Comparison of ENCODE assay signal across 10 mouse cellular contexts in the genomic region with DNA sequence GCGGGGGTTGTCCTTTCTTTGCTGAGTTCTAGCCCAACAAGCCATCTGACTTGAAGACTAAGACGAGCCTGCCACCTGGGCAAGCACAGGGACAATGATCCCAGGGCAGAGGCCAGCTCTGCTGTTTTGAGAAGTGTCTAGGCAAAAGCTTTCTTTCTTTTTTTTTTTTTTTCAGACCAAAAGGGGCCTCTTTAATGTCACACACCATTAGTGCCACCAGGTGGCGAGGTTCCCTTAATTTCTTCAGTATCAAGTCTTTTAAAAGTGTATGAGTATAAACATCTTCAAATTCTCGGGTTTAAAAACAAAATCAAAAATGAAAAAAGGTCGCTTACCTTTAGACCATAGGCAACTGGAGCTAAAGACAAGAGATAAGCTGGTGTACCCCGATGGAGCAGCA. TPM values are rescaled to one million over a fixed set of nuclear protein-coding genes. Genes with fewer than 3 reads are reported as not detected.
DNase-seq lines count a peak whose midpoint lies in the region; ATAC-seq and TF ChIP-seq lines count a peak whose summit lies in the region.
"Had no signal": no experiment of that assay in that cellular context is flagged by ENCODE, and none has a peak within 500 bp of the region (broad histone marks: within the 10 kb centered on the region; RNA-seq: fewer than 3 reads in every experiment).

No protein-coding gene starts in this region.

- H3K36me3 ChIP-seq in liver, adult 2 months (ENCODE audit: control insufficient read depth, insufficient read depth, low read length), result no peaks in the 10 kb centered on the region
- no peaks in the 10 kb centered on the region for H3K36me3 ChIP-seq in liver, embryonic 11.5 days (ENCODE audit: control insufficient read depth, insufficient read depth, low read length)
- H3K36me3 ChIP-seq in liver, embryonic 14.5 days (replicated peaks; ENCODE audit: control insufficient read depth, insufficient read depth, low read depth), result no peaks in the 10 kb centered on the region
- H3K36me3 ChIP-seq: midbrain, embryonic 12.5 days had no signal

- H3K4me3 ChIP-seq in liver, adult 2 months (ENCODE audit: insufficient read depth, low read depth, low read length), result no peak overlapping the region
- no peak overlapping the region for H3K4me3 ChIP-seq in liver, embryonic 11.5 days (ENCODE audit: low read depth, low read length)
- H3K4me3 ChIP-seq in liver, embryonic 14.5 days (ENCODE audit: insufficient read depth in 1 of 2, low read depth in 2 of 2, low read length in 2 of 2), result no peak overlapping the region
- H3K4me3 ChIP-seq: midbrain, embryonic 12.5 days had no signal

- ATAC-seq in liver, embryonic 11.5 days (replicated peaks; ENCODE audit: low FRiP score), result no peak
- peak; percentile 85 for ATAC-seq in activated CD4-positive, CD25-positive, alpha-beta regulatory T cell, adult 4 months
- ATAC-seq in granulocyte monocyte progenitor cell, adult 5-6 weeks (replicated peaks; ENCODE audit: poor library complexity, severe bottlenecking), result peak; percentile 44; the same call in 1 of the 2 replicates
- no peak for ATAC-seq in liver, embryonic 14.5 days (ENCODE audit: insufficient read depth)

- 26% methylated on average over 6 of the region's 6 CpGs for whole genome bisulfite sequencing in liver, adult 2 months
- WGBS in liver, embryonic 11.5 days, result 23% methylated on average over 6 of the region's 6 CpGs
- 16% methylated on average over 6 of the region's 6 CpGs for WGBS in liver, embryonic 14.5 days (ENCODE audit: insufficient replicate concordance)

- TF ChIP-seq CTCF in liver, adult 2 months (IDR thresholded peaks at IDR 0.05; ENCODE audit: low read depth, low read length), result peak; percentile 16; the same call in 1 of the 2 replicates
- peak; percentile 20; the same call in 1 of the 2 replicates for TF ChIP-seq CTCF in liver, embryonic 14.5 days (IDR thresholded peaks at IDR 0.05; ENCODE audit: low read depth)

- H3K27me3 ChIP-seq in liver, adult 2 months (ENCODE audit: control insufficient read depth, insufficient read depth, low read length), result no peaks in the 10 kb centered on the region
- H3K27me3 ChIP-seq in liver, embryonic 11.5 days (replicated peaks; ENCODE audit: control insufficient read depth, insufficient read depth, low read length), result no peaks in the 10 kb centered on the region
- no peaks in the 10 kb centered on the region for H3K27me3 ChIP-seq in liver, embryonic 14.5 days (ENCODE audit: control insufficient read depth, insufficient read depth, low read length)
- H3K27me3 ChIP-seq: midbrain, embryonic 12.5 days had no signal

- DNase-seq in cerebellum, postnatal 10 days, result peak; percentile 66 to 68
- DNase-seq in cerebellum, adult 11-12 months, result no peak
- DNase-seq in liver, adult 2 months (ENCODE audit: extremely low read depth, low read depth, low spot score), result peak; percentile 54
- DNase-seq in liver, embryonic 11.5 days (ENCODE audit: low spot score), result no peak
- no peak for DNase-seq in liver, embryonic 14.5 days (ENCODE audit: low read depth in 3 of 3, low spot score in 3 of 3)
- peak; percentile 40 to 44 for DNase-seq in thymus, postnatal 36 days

- H3K4me2 ChIP-seq in liver, embryonic 11.5 days, result no peak overlapping the region
- no peak overlapping the region for H3K4me2 ChIP-seq in liver, embryonic 14.5 days (ENCODE audit: low read depth)
- H3K4me2 ChIP-seq: midbrain, embryonic 12.5 days had no signal

- no peak for TF ChIP-seq POLR2A in liver, adult 2 months (IDR thresholded peaks at IDR 0.05; ENCODE audit: extremely low read depth, insufficient read depth, low read length)

- H3K4me1 ChIP-seq in liver, adult 2 months (ENCODE audit: control insufficient read depth, insufficient read depth, low read length), result no peaks in the 10 kb centered on the region; the same call in 1 of the 2 replicates
- no peaks in the 10 kb centered on the region for H3K4me1 ChIP-seq in liver, embryonic 11.5 days (replicated peaks; ENCODE audit: control insufficient read depth, insufficient read depth, low read length)
- no peaks in the 10 kb centered on the region for H3K4me1 ChIP-seq in liver, embryonic 14.5 days (replicated peaks; ENCODE audit: control insufficient read depth in 2 of 2, insufficient read depth in 2 of 2, low read length in 1 of 2)
- H3K4me1 ChIP-seq: midbrain, embryonic 12.5 days had no signal

- no peaks in the 10 kb centered on the region for H3K9me3 ChIP-seq in liver, embryonic 11.5 days (ENCODE audit: control insufficient read depth, low read length)
- H3K9me3 ChIP-seq in liver, embryonic 14.5 days (ENCODE audit: control insufficient read depth, low read length), result no peaks in the 10 kb centered on the region

- no peak overlapping the region for H3K27ac ChIP-seq in liver, adult 2 months (replicated peaks; ENCODE audit: insufficient read depth, low read depth, low read length)
- H3K27ac ChIP-seq in liver, embryonic 11.5 days (ENCODE audit: low read depth, low read length), result no peak overlapping the region
- no peak overlapping the region for H3K27ac ChIP-seq in liver, embryonic 14.5 days
- H3K27ac ChIP-seq: midbrain, embryonic 12.5 days had no signal

- no peak for TF ChIP-seq EP300 in liver, embryonic 14.5 days (IDR thresholded peaks at IDR 0.05; ENCODE audit: low read depth)

- no peak overlapping the region for H3K9ac ChIP-seq in liver, adult 2 months (ENCODE audit: low read depth, low read length)
- no peak overlapping the region for H3K9ac ChIP-seq in liver, embryonic 11.5 days (ENCODE audit: low read depth, low read length)
- H3K9ac ChIP-seq in liver, embryonic 14.5 days (replicated peaks), result no peak overlapping the region
- H3K9ac ChIP-seq: midbrain, embryonic 12.5 days had no signal

- no peaks in the 10 kb centered on the region for H3K79me2 ChIP-seq in liver, adult 2 months (ENCODE audit: control insufficient read depth, insufficient read depth, low read length)

RNA-seq across cellular contexts. Expression of a gene that starts 21.6 kb away (rescaled TPM):
- 3.9 and 5.0 TPM in 2 replicates for total RNA-seq in liver, adult 2 months (2014; rRNA removed)
- polyA plus RNA-seq in liver, adult 2 months (2012; rRNA removed), result 1.1 and 2.2 TPM in 2 replicates
- polyA plus RNA-seq in liver, embryonic 11.5 days (2014; fragmentation: Nextera tagmentation; extraction: Ambion mirVana), result 0.03 and 0.05 TPM in 2 replicates
- 10 to 100 TPM; 18.8 to 23.6 TPM for polyA plus RNA-seq in activated CD4-positive, CD25-positive, alpha-beta regulatory T cell, adult 4 months (2017; shearing (Covaris generic))
- 5.0 and 6.3 TPM in 2 replicates for total RNA-seq in granulocyte monocyte progenitor cell, adult 5-6 weeks (2014; fragmentation: Nextera tagmentation)
- 4.3 and 8.8 TPM in 2 replicates for total RNA-seq in granulocyte monocyte progenitor cell, adult 5-6 weeks (2017)
- 0.04 and 0.09 TPM in 2 replicates for polyA plus RNA-seq in liver, embryonic 14.5 days (2012; rRNA removed)
- 0.04 and 0.11 TPM in 2 replicates for polyA plus RNA-seq in liver, embryonic 14.5 days (2014; fragmentation: Nextera tagmentation; extraction: Ambion mirVana)
- polyA plus RNA-seq: midbrain, embryonic 12.5 days had no signal

RNA-seq across cellular contexts. Expression of a gene that starts 32.7 kb away (rescaled TPM):
- not detected in 2 replicates for total RNA-seq in liver, adult 2 months (2014; rRNA removed)
- polyA plus RNA-seq in liver, adult 2 months (2012; rRNA removed), result not detected in 2 replicates
- not detected in 2 replicates for polyA plus RNA-seq in liver, embryonic 11.5 days (2014; fragmentation: Nextera tagmentation; extraction: Ambion mirVana)
- not detected for polyA plus RNA-seq in activated CD4-positive, CD25-positive, alpha-beta regulatory T cell, adult 4 months (2017; shearing (Covaris generic))
- not detected in 2 replicates for total RNA-seq in granulocyte monocyte progenitor cell, adult 5-6 weeks (2014; fragmentation: Nextera tagmentation)
- not detected in 2 replicates for total RNA-seq in granulocyte monocyte progenitor cell, adult 5-6 weeks (2017)
- polyA plus RNA-seq in liver, embryonic 14.5 days (2012; rRNA removed), result not detected in 2 replicates
- not detected in 2 replicates for polyA plus RNA-seq in liver, embryonic 14.5 days (2014; fragmentation: Nextera tagmentation; extraction: Ambion mirVana)
- total RNA-seq: gastrocnemius, adult 8-10 months had no signal

Comparison
In these comparisons a context has a peak if more than half of its experiments do, and no peak if none do; other contexts are left out.
1. DNase-seq: peak in cerebellum, postnatal 10 days (2 of 2), liver, adult 2 months (single experiment) and thymus, postnatal 36 days (2 of 2); none in cerebellum, adult 11-12 months (single experiment), liver, embryonic 11.5 days (single experiment) and liver, embryonic 14.5 days (0 of 3).
2. ATAC-seq: peak in activated CD4-positive, CD25-positive, alpha-beta regulatory T cell, adult 4 months (single experiment) and granulocyte monocyte progenitor cell, adult 5-6 weeks (single experiment); none in liver, embryonic 11.5 days (single experiment) and liver, embryonic 14.5 days (single experiment).